Mouse (Mus musculus) G1E (cell line): ENCODE data around the gene Nos1ap.

Experiments used
- CTCF ChIP-seq: IDR thresholded peaks from 2 replicates; pipeline ENCODE4 v1.5.1; 2012; ENCODE audit warnings: low read depth, low read length, inconsistent platforms, mixed read lengths
- GATA1 ChIP-seq: IDR thresholded peaks from 2 replicates; pipeline ENCODE4 v1.6.1; 2012; ENCODE audit warnings: borderline replicate concordance, low read length, inconsistent platforms, mixed read lengths
- POLR2AphosphoS5 ChIP-seq: IDR thresholded peaks from 2 replicates; pipeline ENCODE4 v1.6.1; 2012; ENCODE audit warnings: low read depth, low read length, inconsistent platforms; ENCODE audit not compliant: insufficient replicate concordance

DNA sequence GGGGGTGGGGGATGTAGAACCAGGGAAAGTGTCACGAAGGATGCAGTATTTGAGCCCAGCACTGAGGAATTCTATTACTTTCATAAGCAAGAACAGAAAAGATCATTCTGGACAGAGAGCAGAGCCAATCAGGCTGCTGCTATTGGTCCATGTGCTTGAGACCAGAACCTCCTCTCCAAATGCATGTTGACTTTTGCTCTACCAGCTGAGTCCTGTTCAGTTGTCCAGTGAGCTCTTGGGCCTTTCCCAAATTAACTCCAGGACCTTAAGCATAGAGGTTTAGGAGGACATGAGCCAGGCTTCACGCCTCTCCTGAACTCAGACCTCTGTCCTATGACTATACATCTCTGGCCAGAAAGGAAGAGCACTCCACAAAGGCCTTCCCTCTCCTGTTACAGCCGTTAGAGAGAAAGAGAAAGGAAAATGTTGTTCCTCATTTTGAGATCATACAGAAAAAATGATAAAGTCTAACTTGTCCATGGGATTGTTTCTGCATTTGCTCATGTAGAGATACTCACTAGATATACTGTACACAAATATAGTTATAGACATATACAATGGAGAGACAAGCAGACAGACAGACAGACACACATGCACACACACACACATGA lies 18.9 kb upstream of the Nos1ap start:
- TF ChIP-seq CTCF (no peak), GATA1 (no peak), POLR2AphosphoS5 (no peak)
